Mouse (Mus musculus) left cerebral cortex, adult 18-20 months (tissue): ENCODE data around the gene Gdf3. TPM values are rescaled to one million over a fixed set of nuclear protein-coding genes. Genes with fewer than 3 reads are reported as not detected.

Experiments
- DNase-seq, 2 experiments: peaks; one replicate each; pipeline ENCODE4 v3.0.0; 2021 to 2022; ENCODE audit warnings: low spot score in 2 of 2, mixed read lengths in 1 of 2
- total RNA-seq, 2 experiments: library from RNA; stranded (reverse); gene quantifications; 2 replicates each; pipeline ENCODE4 v1.2.3; 2021

Gdf3 gene
- total RNA-seq, 2 experiments from 2014 or later: not detected

- no peak for DNase-seq
These were observed 40.8 kb downstream of the Gdf3 start for GRCm38 (mm10) chr6:122569113-122569512.

GRCm38 (mm10) chr6:122565070-122565784, 44.7 kb downstream of the Gdf3 start:
- no peak for DNase-seq

- DNase-seq: peak; percentile 67 to 70
These were observed 47.4 kb downstream of the Gdf3 start for GRCm38 (mm10) chr6:122562463-122562862.

- DNase-seq: no peak
These were observed 48.9 kb downstream of the Gdf3 start for GRCm38 (mm10) chr6:122561005-122561404.

- DNase-seq: peak; percentile 60 to 75
These were observed 49.5 kb downstream of the Gdf3 start for GRCm38 (mm10) chr6:122560427-122560826.

- peak; percentile 82 to 83 for DNase-seq
These were observed 52.8 kb downstream of the Gdf3 start for GRCm38 (mm10) chr6:122556959-122557561.

Other genes with a start within 250 kb of the Gdf3 start
- gene Rimklb, start 111.3 kb downstream of the Gdf3 start, total RNA-seq: 10 to 100 TPM; 56.3 to 59.9 TPM
- under 1 TPM; 0.40 to 0.96 TPM for gene Mfap5, start 104.2 kb downstream of the Gdf3 start, total RNA-seq
- not detected for gene Aicda, start 56.3 kb downstream of the Gdf3 start, total RNA-seq
- 1 to 10 TPM; 1.2 to 1.7 TPM for gene Apobec1, start 7.6 kb downstream of the Gdf3 start, total RNA-seq
- not detected for gene Dppa3, start 16.3 kb upstream of the Gdf3 start, total RNA-seq
- gene Nanog, start 97.4 kb upstream of the Gdf3 start, total RNA-seq: not detected
- gene Slc2a3, start 191.6 kb upstream of the Gdf3 start, total RNA-seq: 100 to 1,000 TPM; 120 to 139 TPM
- 10 to 100 TPM; 26.7 to 29.4 TPM for gene Foxj2, start 209.8 kb upstream of the Gdf3 start, total RNA-seq
- gene C3ar1, start 246.1 kb upstream of the Gdf3 start, total RNA-seq: under 1 TPM; 0.91 to 0.95 TPM